Mouse (Mus musculus): ENCODE data around the gene Nedd9. TPM values are rescaled to one million over a fixed set of nuclear protein-coding genes. Genes with fewer than 3 reads are reported as not detected.
A peak's percentile ranks its signal among the peaks of the same experiment; 100 is the strongest.

Gene Nedd9
- total and polyA plus RNA-seq, 3 experiments: 41.3 to 48.7 (median 42.5) TPM

- Histone ChIP-seq H3K9ac (ENCODE audit: insufficient read depth, low read depth) (no peak overlapping the region), H3K27me3 (replicated peaks) (no peaks in the 10 kb centered on the region), H3K36me3 (replicated peaks in 1 of 2; ENCODE audit: control insufficient read depth in 1 of 2, insufficient read depth in 1 of 2, low read length in 1 of 2) (peaks cover 10 to 36% of the 10 kb centered on the region in 2 experiments), H3K4me2 (ENCODE audit: insufficient read depth, low read depth, poor library complexity, severe bottlenecking) (peak overlapping the region; percentile 34), H3K9me3 (replicated peaks; ENCODE audit: low read length) (peaks cover 7% of the 10 kb centered on the region), H3K4me1 (ENCODE audit: control insufficient read depth in 1 of 2, insufficient read depth in 2 of 2) (peaks cover 23 to 51% of the 10 kb centered on the region in 2 experiments), H3K4me3 (replicated peaks in 1 of 3; ENCODE audit: low read depth in 2 of 3, low read length in 2 of 3, poor library complexity in 1 of 3) (no peak overlapping the region), H3K27ac (ENCODE audit: insufficient read depth, low read depth) (peak overlapping the region; percentile 62), H3K79me2 (replicated peaks; ENCODE audit: control insufficient read depth, extremely low read depth, insufficient read depth, poor library complexity, severe bottlenecking) (0 out of 2 replicates have a peak, but pooled peaks cover 2% of the 10 kb centered on the region)
- DNase-seq (ENCODE audit: extremely low read depth): peak; percentile 59
- in situ Hi-C loops (cut with MboI; ENCODE audit: low pct_ligation_motif_present, low pct_unique_long_range_greater_than_20kb, low sequenced_read_pairs): no loop called here
- dilution Hi-C loops (cut with MboI; ENCODE audit: extremely low pct_ligation_motif_present, extremely low pct_unique_long_range_greater_than_20kb, low sequenced_read_pairs): no loop called here
- TF ChIP-seq MAZ (IDR thresholded peaks at IDR 0.05; ENCODE audit: low read depth, low read length) (no peak), HCFC1 (IDR thresholded peaks at IDR 0.05; ENCODE audit: low read depth, low read length) (no peak), UBTF (IDR thresholded peaks at IDR 0.05; ENCODE audit: low read depth, low read length) (no peak), MAFK (IDR thresholded peaks at IDR 0.05; ENCODE audit: insufficient replicate concordance, low read length) (no peak), BHLHE40 (IDR thresholded peaks at IDR 0.05; ENCODE audit: low read depth, low read length) (peak; percentile 46), JUN (IDR thresholded peaks at IDR 0.05; ENCODE audit: insufficient read depth, low read depth, low read length) (peak; percentile 45; the same call in 1 of the 2 replicates), IRF4 (IDR thresholded peaks at IDR 0.05; ENCODE audit: low read depth, low read length) (0 out of 2 replicates have a peak, but pooled peaks have one; percentile 23), MAX (IDR thresholded peaks at IDR 0.05; ENCODE audit: low read length) (no peak), ZNF384 (IDR thresholded peaks at IDR 0.05; ENCODE audit: low read depth, low read length) (no peak), TBP (conservative IDR thresholded peaks at IDR 0.05; ENCODE audit: low read depth, low read length) (no peak), RAD21 (IDR thresholded peaks at IDR 0.05; ENCODE audit: low read depth, low read length) (no peak), MXI1 (IDR thresholded peaks at IDR 0.05; ENCODE audit: low read depth, low read length) (no peak), GABPA (IDR thresholded peaks at IDR 0.05; ENCODE audit: insufficient replicate concordance, low read depth, low read length) (no peak), NELFE (IDR thresholded peaks at IDR 0.05; ENCODE audit: low read depth, low read length) (no peak), MEF2A (IDR thresholded peaks at IDR 0.05; ENCODE audit: borderline replicate concordance, low read depth, low read length) (peak; percentile 74), KAT2A (IDR thresholded peaks at IDR 0.05; ENCODE audit: insufficient replicate concordance, low read length) (no peak), CHD2 (IDR thresholded peaks at IDR 0.05; ENCODE audit: low read length) (no peak), MYC (IDR thresholded peaks at IDR 0.05; ENCODE audit: low read depth, low read length) (no peak), ETS1 (conservative IDR thresholded peaks at IDR 0.05; ENCODE audit: low read depth, low read length) (peak; percentile 48; the same call in 1 of the 2 replicates), POLR2AphosphoS2 (IDR thresholded peaks at IDR 0.05; ENCODE audit: low read depth, low read length) (no peak), EP300 (IDR thresholded peaks at IDR 0.05; ENCODE audit: low read length) (peak; percentile 40; the same call in 1 of the 2 replicates), E2F4 (IDR thresholded peaks at IDR 0.05; ENCODE audit: insufficient replicate concordance, low read depth, low read length) (no peak), USF1 (IDR thresholded peaks at IDR 0.05; ENCODE audit: low read depth, low read length) (no peak), ELF1 (IDR thresholded peaks at IDR 0.05; ENCODE audit: low read depth, low read length) (no peak), RCOR1 (conservative IDR thresholded peaks at IDR 0.05; ENCODE audit: low read depth, low read length) (no peak)
Measured at GRCm38 (mm10) chr13:41400289-41400688, 86.9 kb downstream of the Nedd9 start.
